Mouse (Mus musculus): ENCODE data around the gene Rxylt1. TPM values are rescaled to one million over a fixed set of nuclear protein-coding genes. Genes with fewer than 3 reads are reported as not detected.

The Rxylt1 gene
- 21.9 and 26.6 TPM in 2 replicates for polyA plus RNA-seq (2015; fragmentation: Nextera tagmentation; extraction: Ambion mirVana)

DNA sequence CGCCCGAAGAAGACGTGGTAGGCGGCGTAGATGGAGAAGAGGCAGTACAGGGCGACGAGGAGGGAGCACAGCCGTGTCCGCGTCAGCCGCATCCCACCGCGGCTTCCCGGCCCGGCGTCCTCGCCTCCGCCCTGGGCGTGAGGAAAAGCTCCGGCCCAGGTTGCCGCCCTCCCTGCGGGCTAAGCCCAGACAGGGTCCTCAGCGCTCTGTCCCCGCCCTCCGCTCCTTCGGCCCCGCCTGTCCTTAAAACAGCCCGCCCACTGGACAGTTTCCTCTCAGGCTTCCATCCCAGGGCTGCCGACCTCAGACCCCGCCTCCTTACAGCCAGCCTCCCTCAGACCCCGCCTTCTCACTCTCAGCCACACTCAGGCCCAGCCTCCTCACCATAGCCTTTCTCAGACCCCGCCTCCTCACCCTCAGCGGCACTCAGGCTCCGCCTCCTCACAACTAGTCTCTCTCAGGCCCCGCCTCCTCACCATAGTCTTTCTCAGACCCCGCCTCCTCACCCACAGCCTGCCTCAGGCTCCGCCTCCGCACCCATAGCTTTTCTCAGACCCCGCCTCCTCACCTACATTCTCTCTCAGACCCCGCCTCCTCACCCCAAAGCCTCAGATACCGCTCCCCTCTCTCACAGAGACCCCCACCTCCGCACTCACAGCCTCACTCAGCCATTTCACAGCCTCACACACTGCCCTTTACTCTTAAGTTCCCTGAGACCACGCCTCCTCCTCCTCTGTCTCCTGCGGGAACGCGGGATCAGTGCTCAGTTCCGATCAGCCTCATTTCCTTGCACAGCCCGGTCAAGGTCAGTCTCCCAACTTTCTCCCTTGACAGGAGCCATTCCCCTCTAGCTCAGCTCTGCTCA lies at the start of gene Rxylt1:
Rxylt1 (minus strand) TSS at position 392 of the 865 bp plus-strand sequence.

GRCm38 (mm10) chr10:122046904-122047726 lies 50.1 kb downstream of the Rxylt1 start, which contains the start of gene Srgap1:
Gene Srgap1 (minus strand): TSS chr10:122047315.

Other genes starting within 250 kb of the Rxylt1 start
- gene Srgap1, start 50.1 kb downstream of the Rxylt1 start, polyA plus RNA-seq (2015; fragmentation: Nextera tagmentation; extraction: Ambion mirVana), result 3.0 and 3.1 TPM in 2 replicates

Data from spleen, postnatal 0 days (tissue).